Mouse (Mus musculus) ovary, postnatal 36 days (tissue): ENCODE measurements around the gene Scin.
"Not testable (repeated sequence)": the region's sequence is repeated elsewhere in the genome, so short reads cannot be mapped to it uniquely, and the experiment has no call there.

Experiments used
- DNase-seq: peaks from one replicate; pipeline ENCODE4 v3.0.0; 2022; ENCODE audit warnings: low spot score, mixed read lengths

The Scin gene

DNA sequence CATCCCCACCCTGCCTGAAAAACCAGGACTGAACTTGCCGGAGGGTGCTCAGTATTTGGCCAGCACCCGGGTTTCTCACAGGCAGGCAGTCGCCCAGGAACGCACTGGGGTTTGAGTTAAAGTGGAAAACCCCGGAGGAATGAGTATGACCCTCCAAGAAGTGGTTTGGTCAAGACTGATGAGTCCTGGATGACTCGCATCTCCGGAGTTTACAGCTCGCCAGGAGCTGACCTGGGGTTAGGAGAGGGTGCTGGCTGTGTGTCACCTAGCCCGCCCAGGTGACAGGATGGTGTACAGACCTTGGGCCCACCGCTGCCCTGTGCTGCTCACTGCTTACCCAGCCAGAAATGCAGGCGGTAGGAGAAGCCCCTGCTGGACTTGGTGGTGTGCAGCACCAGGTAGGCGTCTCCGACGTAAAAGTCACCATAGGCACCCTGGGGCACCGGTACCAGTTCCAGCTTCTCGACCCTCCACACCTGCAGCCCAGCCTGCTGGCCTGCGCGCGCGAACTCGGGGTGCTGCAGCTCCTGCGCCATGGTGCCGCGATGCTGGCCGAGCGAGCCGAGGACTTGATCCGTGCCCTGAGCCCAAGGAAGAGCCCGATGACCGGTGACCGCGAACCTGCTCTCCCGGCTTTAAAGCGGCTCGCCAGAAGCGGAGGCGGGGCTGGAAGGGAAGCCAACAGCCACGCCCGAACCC is at the start of gene Scin:
TSS of gene Scin (minus strand) at position 656 of the 699 bp plus-strand sequence.
- peak; percentile 35 for DNase-seq

DNA sequence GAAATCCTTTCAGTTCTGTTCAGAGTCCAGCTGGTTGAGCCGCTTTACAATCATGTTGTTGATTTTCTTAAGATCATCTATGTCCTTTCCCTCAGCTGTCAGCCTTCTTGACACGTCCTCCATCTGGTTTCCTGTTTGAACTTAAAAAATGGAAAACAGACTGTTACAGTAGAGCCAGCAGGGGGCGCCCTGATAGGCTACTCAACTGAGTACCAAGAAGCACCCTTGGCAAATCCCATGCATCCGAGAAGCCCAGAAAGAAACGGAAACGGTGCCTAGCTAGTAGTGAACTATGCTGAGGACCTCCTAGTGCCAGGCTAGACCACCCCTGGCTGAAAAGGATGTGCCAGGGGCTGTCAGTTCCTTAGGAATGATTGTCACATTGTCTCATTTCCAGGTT is 43.1 kb upstream of the Scin start:
- DNase-seq: peak; percentile 14

DNA sequence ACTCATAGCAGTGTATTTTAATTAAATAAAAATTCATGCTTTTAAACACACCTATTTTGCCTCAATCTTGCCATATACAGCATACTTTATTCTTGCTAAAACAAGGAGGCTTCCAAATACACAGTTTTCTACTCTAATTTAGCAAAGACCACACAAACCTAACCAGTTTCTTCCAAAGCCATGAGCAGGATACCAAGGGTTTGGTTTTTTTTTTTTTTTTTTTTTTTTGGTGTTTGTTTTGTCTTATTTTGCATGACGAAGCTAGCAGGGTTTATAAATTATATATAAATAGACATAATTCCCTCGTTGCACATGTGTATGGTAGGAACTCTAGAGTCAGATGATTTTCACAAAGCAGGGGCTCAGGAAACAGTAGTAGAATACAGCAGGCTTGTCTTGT is 42.1 kb upstream of the Scin start:
- no peak for DNase-seq

DNA sequence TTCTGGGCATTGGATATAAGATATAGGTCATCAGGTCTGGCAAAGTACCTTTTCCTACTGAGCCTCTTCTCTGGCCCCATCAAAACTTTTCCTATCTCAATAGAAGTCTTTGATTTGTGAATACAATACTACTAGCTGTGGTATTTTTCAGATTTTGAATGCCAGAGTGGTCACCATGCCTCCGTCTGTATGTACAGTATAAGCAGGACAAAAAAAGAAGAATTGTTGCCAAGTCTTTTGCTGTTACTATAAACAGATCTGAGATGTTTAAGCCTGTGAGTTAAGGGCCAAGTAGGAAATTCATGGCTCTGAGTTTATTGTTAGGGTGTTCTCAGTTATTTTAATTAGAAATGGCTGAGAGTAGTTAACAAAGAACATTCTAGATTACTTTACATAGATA is 41.1 kb upstream of the Scin start:
- DNase-seq: not testable (repeated sequence)

DNA sequence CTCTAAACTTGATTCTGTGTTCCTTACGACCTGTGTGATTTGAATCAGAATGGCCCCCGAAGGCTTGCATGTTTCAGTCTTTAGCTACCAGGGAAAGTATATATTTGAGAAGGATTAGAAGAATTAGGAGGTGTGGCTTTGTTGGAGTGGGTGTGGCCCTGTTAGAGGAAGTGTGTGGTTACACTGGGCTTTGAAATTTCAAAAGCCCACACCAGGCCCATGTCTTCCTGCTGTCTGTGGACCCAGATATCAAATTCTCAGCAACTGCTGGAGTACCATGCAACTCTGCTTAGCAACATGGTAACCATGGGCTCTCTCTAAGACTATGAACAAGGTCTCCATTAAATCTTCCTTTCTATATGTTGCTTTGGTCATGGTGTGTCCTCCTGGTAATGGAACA is 37.6 kb upstream of the Scin start:
- no peak for DNase-seq

DNA sequence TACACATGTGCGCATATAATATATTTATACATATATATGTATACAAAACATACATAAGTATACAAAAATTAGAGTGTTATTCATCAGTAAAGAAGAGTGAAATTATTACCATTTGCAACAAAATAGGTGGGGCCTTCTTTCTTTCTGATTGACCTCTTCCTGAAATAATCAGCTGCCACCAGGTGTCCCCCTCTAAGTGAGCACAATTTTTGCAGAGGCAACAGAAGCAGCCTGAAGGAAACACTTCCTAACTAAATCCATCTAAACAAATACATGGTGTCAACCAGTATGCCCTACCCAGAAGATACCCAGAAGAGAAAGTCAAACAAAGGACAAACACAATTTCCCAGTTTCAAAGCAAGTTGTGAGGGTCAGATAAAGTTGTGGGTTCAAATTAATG is 35.6 kb upstream of the Scin start:
- DNase-seq: no peak

DNA sequence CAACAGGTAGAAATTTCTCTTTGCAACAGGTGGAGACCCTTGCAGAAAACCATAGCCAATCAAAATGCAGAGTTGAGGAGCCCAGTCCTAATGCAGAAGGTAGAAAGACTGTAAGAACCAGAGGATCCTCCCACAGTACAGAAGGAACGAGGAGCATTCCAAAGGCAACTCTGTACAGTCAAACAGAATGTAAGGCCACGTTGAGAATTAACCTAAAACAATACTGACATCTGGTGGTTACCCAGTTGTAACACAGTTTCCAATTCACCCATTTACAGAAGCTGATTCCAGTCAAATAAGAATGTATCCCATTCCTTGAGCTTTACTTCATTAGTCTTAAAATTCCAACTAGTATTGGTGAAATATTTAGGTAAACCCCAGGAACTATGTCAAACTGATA is 30.6 kb upstream of the Scin start:
- DNase-seq: no peak

DNA sequence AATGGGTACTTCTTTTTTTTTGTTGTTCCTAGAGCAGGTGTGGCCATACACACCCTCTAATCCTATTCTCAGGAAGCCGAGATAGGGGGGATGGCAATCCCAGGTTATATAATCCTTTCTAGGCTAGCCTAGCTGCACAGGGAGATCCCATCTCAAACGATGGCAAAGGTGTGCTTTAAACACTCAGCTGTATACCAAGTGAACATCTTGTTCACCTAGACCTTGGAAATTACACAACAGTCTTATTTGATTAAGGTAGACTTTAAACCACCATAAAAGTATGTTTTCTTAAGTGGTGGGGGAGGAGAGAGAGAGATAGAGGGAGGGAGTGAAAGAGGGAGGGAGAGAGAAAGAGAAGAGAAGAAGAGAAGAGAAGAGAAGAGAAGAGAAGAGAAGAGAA is 26.7 kb upstream of the Scin start:
- no peak for DNase-seq

DNA sequence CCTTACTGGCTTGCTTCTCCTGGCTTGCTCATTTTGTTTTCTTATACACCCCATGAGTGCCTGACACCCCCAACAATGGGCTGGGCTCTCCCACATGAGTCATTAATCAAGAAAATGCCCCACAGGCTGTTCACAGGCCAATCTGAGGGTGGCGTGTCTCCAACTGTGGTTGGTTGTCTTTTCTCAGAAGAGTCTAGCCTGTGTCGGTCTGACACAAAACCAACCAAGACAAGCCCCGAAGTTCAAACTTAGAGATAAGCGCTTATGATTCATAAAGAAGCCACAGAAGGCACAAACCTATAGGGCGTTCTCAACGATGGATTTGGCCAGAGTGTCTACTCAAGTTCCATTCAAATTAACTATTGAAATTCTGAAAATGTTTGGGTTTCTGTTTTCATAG is 20.2 kb upstream of the Scin start:
- no peak for DNase-seq

DNA sequence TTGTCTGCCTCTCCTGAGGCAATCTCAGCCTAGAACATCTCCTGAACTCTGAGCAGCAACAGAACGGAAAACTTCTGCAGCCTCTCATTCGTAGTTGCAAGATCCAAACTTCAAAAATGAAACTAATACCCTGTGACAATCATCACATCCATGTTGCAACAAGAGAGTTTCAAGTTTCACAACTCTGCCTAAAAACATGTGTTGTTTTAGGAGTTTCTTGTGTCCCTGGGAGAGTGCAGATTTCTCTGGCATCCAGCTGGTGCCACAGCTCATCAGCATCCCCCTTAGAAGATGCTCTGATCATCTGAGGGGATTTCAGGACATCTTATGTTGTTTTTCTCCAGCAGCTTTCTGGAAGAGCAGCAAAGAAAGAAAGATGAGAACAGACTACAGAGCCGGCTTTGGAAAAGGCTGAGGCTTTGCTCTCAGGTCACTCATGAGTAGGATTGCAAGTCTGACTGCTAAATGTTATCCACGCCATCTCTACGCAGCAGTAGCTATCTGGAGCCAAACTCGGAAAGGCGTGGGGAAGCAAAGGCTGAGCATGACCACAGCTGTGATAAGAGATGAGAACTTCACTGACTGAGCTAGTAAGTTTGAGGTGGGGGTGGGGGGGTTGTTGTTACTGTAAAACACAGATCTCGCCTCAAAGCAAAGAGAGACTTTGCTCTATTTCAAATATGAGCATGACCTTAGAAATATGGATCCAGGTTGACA is 18.5 kb upstream of the Scin start:
- no peak for DNase-seq

DNA sequence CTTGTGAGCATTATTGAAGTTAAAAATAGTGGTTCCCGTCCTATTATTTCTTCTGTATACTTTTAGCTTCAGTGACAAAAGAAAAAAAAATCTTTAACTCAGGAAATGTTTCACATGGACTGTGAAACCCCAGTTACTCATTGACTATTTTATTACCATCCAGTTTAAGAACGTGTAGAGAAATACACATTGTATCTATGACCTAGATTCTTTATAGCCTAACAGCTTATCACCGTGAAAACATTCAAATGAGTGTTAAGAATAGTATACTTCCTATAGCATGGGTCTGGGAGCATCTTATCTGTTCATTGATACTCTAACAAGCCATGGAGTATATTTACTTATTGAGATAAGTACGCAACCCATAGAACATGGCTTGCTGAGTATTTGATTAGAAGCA is 13.3 kb upstream of the Scin start:
- no peak for DNase-seq

DNA sequence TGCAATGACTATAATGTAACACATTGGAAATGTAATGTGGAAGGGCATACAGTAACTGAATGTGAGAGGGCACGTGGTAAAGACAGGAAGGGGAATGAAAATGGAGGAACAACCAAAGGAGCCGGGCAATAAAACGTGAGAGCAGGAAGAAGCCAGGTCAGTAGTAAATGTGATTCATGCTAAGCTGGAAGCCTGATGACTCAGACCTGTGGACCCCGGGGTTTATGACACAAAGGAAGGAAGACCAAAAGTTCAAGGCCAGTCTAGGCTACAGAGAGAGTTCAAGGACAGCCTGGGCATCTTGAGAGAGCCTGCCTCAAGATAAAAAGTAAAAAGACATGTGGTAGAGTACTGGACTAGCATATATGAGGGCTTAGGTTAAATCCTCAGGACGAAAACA is 12.5 kb upstream of the Scin start:
- DNase-seq: no peak

DNA sequence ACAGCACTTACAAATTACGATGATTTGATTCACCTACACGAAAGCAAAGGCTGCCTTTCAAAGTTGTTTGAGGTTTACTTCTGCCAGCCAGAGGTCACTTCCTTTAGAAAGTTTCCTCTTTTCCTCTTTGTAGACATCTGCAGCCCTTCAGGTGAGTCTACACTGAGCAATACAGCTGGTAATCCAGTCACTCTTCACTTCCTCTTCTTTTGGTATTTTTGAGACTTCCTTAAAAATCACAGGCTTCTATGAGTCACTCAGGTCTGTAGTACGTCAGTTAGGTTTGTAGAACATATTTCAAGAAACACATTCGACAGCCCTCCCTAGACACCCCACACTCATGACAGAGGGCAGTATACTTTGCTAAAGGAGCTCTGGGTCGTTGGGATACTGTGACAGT is 6.7 kb upstream of the Scin start:
- no peak for DNase-seq

DNA sequence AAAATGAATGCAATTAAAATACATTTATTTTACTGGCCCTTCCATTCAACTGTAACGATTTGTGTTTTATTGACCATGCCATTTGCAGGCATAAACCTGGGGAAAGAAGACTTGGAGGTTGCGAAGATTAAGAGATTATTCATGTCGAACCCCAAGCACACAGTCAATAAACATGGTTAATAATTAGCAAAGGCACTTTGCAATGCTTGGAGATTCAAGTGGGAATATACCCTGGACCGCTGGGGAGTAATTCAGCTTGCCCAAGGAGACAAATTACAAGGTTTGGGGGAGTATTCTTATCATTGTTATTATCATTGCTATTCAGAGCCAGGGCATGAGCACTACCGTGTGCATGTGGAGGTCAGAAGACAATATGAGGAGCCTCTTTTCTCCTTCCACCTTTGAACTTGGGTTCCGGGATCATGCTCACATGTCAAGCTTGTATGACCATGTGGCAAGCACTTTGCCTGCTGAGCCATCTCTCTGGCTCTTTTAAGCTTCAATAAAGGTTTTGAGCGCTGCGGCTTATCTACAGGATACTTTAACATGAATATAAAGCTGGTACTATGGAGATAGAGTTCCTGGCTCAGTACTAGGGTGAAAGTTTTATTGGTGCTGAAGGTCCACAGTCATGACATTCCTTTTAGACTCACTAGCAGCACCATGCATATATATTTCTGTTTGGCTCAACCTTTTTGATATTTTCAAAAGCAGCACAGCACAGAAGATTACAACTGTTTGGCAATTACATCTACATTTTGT is 5.6 kb upstream of the Scin start:
- no peak for DNase-seq

DNA sequence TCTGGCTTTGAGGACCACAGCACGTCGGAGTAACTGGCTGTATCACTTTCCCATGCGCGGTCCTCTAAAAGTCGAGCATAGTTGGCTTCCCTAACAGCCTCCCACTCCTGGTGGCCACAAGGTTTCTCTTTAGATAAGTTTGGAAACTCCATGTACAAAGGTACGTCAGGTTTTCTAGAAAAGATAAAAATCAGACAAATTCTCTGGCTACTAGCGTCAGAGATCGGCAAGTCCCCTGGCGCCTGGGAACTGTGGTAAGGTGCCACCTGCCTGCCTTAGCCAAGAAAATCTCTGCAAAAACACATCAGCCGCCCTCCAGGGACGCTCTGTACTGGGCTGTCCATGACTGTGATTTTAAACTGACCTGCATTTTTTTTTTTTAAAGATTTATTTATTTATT is 501 bp upstream of the Scin start:
- DNase-seq: no peak

DNA sequence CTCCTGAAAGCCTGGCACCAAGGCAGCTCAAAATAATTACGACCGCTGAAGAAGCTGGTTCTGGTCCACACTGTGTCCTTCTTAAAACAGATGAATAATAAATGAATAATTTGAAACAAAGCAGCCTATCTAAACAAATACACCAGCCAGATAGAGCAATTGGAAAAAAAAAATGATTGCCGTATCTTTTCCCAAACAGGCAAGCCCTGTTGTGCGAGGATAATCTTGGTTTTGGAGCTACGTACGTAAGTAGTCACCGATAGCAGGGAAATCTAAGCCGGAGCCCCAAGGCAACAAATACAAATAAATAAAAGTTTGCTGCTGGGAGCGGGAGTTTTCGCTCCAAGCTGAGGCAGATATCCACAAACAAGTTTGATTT is 845 bp downstream of the Scin start:
- no peak for DNase-seq

DNA sequence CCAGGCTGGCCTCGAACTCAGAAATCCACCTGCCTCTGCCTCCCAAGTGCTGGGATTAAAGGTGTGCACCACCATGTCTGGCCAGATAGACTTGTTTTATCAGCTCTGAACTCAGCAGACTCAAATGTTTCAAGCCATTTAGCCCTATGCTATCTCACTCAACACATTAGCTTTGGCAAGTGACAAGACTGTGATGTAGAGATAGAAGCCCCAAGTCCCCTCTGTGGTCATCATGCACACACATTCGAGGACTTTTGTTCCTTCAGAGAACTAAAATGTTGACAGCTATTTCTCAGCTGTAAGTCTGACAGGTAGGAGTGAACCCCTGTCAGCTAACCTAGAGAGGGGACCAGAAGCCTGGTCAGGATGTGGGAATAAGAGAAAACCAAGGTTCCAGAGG is 15.2 kb downstream of the Scin start:
- DNase-seq: no peak

DNA sequence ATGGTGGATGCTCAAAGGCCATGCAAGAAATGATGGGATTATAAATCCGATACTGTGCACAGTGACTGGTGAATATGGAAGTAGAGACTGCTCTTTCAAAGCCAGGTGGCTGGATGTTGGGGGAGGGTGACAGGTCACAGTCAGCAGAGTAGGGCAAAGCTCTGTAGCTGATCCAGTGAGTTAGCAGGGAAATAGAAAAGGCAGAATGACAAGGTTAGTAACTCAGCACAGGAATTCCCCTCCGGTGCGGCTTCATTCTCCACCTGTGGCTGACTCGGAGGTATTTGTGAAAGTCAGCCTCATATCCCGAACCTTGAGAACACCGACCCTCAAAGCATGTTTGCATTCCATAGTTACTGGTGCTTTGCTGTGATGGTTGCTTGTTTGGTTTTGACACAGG is 17.0 kb downstream of the Scin start:
- DNase-seq: no peak

DNA sequence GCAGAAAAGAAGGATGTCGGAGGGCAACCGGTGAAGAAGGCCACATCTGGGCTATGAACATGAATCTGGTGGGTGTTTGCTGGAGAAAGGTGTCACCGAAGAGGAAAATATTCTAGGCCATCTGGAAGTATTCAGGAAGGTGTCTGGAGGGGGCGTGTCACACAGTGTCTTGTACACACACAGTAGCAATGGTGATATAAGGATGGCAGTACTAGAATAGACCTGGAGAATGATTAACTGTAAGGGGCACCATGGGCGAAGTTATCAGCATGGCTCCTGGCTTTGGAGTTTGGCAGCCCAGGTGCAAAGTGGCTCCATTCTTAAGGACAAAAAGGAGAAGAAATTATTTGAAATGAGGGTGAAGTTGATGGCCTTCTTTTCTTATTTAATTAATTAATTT is 17.8 kb downstream of the Scin start:
- no peak for DNase-seq

DNA sequence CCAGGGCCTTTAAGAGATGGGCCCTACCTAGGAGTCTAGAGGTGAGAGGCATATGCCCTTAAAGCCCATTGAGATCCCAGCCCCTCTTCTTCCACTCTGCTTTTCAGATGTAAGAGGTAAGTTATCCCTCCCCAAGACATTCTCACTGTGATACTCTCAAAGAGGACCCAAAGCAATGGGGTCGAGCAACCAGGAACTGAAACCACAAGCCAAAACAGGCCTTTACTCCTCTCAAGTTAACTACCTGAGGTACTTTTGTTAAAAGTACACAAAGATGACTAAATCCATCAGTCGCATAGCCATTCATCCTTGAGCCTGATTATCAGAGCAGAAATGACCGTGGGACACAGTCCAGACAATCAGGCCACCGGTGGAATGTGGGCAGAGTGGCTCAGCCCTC is 19.1 kb downstream of the Scin start:
- no peak for DNase-seq

DNA sequence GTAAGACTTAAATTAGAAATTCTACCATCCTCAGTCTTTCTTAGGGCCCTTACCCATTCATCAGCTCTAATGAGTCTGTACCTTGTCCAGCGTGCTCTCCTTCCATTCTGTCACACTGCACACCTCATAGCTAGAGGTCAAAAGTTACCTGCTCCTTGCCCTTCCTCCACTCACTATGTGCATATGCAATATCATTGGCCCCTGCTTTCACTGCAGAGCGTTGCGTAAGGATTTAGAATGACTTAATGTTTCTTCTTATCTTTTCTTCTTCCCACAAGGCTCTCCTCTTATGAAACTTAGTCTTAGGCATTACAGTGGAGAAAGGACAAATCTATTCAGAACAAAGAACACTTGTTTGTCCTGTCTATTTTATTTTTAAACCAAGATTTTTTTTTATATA is 20.0 kb downstream of the Scin start:
- DNase-seq: no peak

DNA sequence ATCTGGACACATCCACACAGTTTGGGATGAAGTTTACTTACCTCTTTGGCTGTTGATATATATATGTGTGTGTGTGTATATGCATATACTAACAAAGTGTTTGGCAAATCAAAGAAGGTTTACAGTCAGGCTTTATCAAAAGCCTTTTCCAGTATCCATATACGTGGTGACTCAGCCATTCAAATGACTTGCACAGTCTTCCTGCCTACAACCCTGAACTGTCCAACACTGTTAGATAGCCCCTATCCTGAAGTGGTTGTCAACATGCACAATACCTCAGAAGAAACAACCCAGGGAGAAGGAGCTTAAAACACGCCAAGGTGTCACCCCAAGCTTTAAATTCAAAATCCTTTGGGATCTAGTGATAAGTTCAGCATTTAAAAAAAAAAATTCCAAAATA is 20.4 kb downstream of the Scin start:
- DNase-seq: no peak

DNA sequence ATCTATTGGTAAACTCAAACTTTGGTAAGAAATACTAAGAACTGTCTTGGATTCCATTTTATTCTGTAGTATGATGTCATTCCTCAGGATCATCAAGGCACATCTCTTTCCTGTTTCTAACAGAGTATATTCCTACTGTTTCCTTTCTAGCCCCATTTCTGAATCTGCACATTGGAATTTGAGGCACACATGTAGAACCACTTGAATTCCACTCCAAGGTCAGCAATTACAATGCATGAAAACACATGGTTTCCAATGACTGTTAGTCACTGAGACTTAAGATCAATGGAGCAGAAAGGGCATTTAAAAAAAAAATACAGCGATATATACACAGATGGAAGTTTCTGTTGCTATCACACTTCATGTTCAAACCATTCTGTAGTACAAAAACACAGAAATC is 24.8 kb downstream of the Scin start:
- no peak for DNase-seq
